Mouse (Mus musculus) liver, postnatal 0 days (tissue): ENCODE data around the gene Vmn1r95. TPM values are rescaled to one million over a fixed set of nuclear protein-coding genes. Genes with fewer than 3 reads are reported as not detected.
"Not testable (repeated sequence)": the region's sequence is repeated elsewhere in the genome, so short reads cannot be mapped to it uniquely, and the experiment has no call there.

Experiments used
- ATAC-seq: fragments of 200-750 bp; cut with Nextera tagmentation; 2 replicates; pipeline ENCODE4 v1.8.0; 2017; ENCODE audit warnings: mild to moderate bottlenecking, moderate library complexity
- DNase-seq: peaks from one replicate; pipeline ENCODE4 v3.0.0-alpha.2; 2016
- H3K27ac ChIP-seq: fragments of 300-500 bp; sonication (generic); 2 replicates; pipeline ENCODE4 v1.5.1; 2014; ENCODE audit warnings: antibody characterized with exemption, moderate library complexity, mild to moderate bottlenecking, low read depth
- H3K27me3 ChIP-seq: fragments of 300-500 bp; sonication (generic); 2 replicates; pipeline ENCODE4 v1.6.1; 2014; ENCODE audit warnings: low read length, control low read depth, mixed read lengths; ENCODE audit not compliant: insufficient read depth
- H3K36me3 ChIP-seq: fragments of 300-500 bp; sonication (generic); replicated peaks from 2 replicates; pipeline ENCODE4 v1.6.1; 2014; ENCODE audit warnings: mild to moderate bottlenecking, control low read depth, low read length, moderate library complexity, mixed read lengths; ENCODE audit not compliant: insufficient read depth
- H3K4me1 ChIP-seq: fragments of 300-500 bp; sonication (generic); 2 replicates; pipeline ENCODE4 v1.6.1; 2014; ENCODE audit warnings: antibody characterized with exemption, mild to moderate bottlenecking, control low read depth; ENCODE audit not compliant: insufficient read depth
- H3K4me2 ChIP-seq: fragments of 300-500 bp; sonication (generic); 2 replicates; pipeline ENCODE4 v1.6.1; 2014; ENCODE audit warnings: low read depth, mild to moderate bottlenecking, low read length, moderate library complexity, mixed read lengths
- H3K4me3 ChIP-seq: fragments of 300-500 bp; sonication (generic); 2 replicates; pipeline ENCODE4 v1.5.1; 2014; ENCODE audit warnings: low read depth, low read length
- H3K9ac ChIP-seq: fragments of 300-500 bp; sonication (generic); replicated peaks from 2 replicates; pipeline ENCODE4 v1.6.1; 2014; ENCODE audit warnings: mild to moderate bottlenecking, moderate library complexity
- H3K9me3 ChIP-seq: fragments of 300-500 bp; sonication (generic); 2 replicates; pipeline ENCODE4 v1.6.1; 2016; ENCODE audit warnings: mild to moderate bottlenecking, control low read depth, low read length, mixed read lengths
- WGBS: fragments of 180-500 bp; shearing (Covaris S2); extraction: QIAGEN DNeasy Blood & Tissue Kit; methylation state at CpG from one replicate; pipeline ENCODE4 v1.1.7; 2014; ENCODE audit not compliant: insufficient replicate concordance; 5-methylcytosine and 5-hydroxymethylcytosine counted together
- polyA plus RNA-seq: library from polyadenylated mRNA; unstranded; fragments of >200 nt; fragmentation: Nextera tagmentation; extraction: Ambion mirVana; gene quantifications from 2 replicates; pipeline ENCODE4 v1.2.1, GENCODE M21; 2015

Gene Vmn1r95
- polyA plus RNA-seq, result not detected in 2 replicates

DNA sequence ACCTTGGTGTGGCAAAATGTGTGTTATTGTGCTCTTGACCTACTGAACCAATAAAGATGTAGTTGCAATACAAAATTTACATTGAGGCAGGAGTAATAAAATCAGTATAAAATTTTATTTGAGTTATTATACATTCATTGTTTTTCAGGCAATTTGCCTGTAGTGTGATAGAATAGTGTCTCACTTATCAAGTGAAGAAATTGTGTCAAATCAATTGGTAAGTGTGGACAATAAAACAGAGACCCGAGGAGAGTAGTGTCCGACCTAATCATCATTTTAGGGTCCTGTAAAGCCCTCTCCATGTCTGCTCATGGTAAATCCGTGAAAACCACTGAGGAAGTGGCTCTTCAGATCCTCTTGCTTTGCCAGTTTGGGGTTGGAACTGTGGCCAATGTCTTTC, at the start of gene Vmn1r95:
TSS of gene Vmn1r95 (plus strand) at position 301 of the 400 bp plus-strand sequence.
- not testable (repeated sequence) for H3K9me3 ChIP-seq

DNA sequence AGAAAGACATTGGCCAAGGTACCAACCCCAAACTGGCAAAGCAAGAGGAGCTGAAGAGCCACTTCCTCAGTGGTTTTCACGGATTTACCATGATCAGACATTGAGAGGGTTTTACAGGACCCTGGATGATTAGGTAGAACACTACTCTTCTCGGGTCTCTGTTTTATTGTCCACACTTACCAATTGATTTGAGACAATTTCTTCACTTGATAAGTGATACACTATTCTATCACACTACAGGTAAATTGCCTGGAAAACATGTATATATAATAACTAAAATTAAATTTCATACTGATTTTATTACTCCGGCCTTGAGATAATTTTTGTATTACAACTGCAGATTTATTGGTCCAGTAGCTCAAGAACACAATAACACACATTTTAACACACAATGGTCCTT, 25.2 kb upstream of the Vmn1r95 start, which contains the start of gene Vmn1r94:
TSS of gene Vmn1r94 (minus strand) at position 101 of the 400 bp plus-strand sequence.
- H3K4me2 ChIP-seq, H3K27me3 ChIP-seq, DNase-seq, H3K9ac ChIP-seq, H3K27ac ChIP-seq, H3K4me3 ChIP-seq, ATAC-seq, H3K4me1 ChIP-seq, H3K36me3 ChIP-seq, H3K9me3 ChIP-seq: not testable (repeated sequence)
- WGBS, result no CpG with 5 or more reads among the region's 3 CpGs

More for the DNA sequence above, at the start of gene Vmn1r95:
- not testable (repeated sequence) for DNase-seq, H3K27me3 ChIP-seq, H3K4me1 ChIP-seq, H3K9ac ChIP-seq, ATAC-seq, H3K36me3 ChIP-seq, H3K27ac ChIP-seq, H3K4me2 ChIP-seq, H3K4me3 ChIP-seq
- no CpG with 5 or more reads among the region's 3 CpGs for WGBS

DNA sequence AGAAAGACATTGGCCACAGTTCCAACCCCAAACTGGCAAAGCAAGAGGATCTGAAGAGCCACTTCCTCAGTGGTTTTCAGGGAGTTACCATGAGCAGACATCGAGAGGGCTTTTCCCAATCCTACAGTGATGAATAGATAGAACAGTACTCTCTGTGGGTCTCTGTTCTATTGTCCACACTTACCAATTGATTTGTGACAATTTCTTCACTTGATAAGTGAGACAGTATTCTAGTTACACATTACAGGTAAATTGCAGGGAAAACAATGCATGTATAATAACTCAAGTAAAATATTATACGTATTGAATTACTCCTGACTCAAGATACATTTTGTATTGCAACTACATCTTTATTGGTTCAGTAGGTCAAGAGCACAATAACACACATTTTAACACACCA, 12.0 kb downstream of the Vmn1r95 start, which contains the start of gene Gm6164:
TSS of gene Gm6164 (minus strand) at position 101 of the 400 bp plus-strand sequence.
- not testable (repeated sequence) for H3K9ac ChIP-seq, H3K4me1 ChIP-seq, H3K4me2 ChIP-seq, H3K36me3 ChIP-seq, H3K9me3 ChIP-seq, ATAC-seq, H3K27me3 ChIP-seq, DNase-seq, H3K27ac ChIP-seq, H3K4me3 ChIP-seq
- WGBS, result no CpG with 5 or more reads among the region's 2 CpGs

DNA sequence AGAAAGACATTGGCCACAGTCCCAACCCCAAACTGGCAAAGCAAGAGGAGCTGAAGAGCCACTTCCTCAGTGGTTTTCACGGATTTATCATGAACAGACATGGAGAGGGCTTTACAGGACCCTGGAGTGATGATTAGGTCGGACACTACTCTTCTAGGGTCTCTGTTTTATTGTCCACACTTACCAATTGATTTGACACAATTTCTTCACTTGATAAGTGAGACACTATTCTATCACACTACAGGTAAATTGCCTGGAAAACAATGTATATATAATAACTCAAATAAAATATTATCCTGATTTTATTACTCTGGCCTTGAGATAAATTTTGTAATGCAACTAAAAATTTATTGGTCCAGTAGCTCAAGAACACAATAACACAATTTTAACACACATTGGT, 40.2 kb downstream of the Vmn1r95 start, which contains the start of gene Gm4498:
TSS of gene Gm4498 (minus strand) at position 101 of the 400 bp plus-strand sequence.
- H3K4me3 ChIP-seq, ATAC-seq, H3K4me2 ChIP-seq, H3K9ac ChIP-seq, H3K27ac ChIP-seq, DNase-seq, H3K4me1 ChIP-seq, H3K27me3 ChIP-seq, H3K9me3 ChIP-seq, H3K36me3 ChIP-seq: not testable (repeated sequence)
- no CpG with 5 or more reads among the region's 2 CpGs for WGBS

Other genes starting within 250 kb of the Vmn1r95 start
- gene Igsf23, start 243.0 kb upstream of the Vmn1r95 start, polyA plus RNA-seq, result 0.69 and 0.89 TPM in 2 replicates
- gene Ceacam20, start 228.3 kb upstream of the Vmn1r95 start, polyA plus RNA-seq, result not detected in 2 replicates
- gene Nlrp9b, start 202.2 kb upstream of the Vmn1r95 start, polyA plus RNA-seq, result not detected in 2 replicates
- not detected in 2 replicates for gene Vmn1r91, start 94.0 kb upstream of the Vmn1r95 start, polyA plus RNA-seq
- gene Gm16442, start 71.1 kb upstream of the Vmn1r95 start, polyA plus RNA-seq, result not detected in 2 replicates
- gene Vmn1r93, start 54.6 kb upstream of the Vmn1r95 start, polyA plus RNA-seq, result not detected in 2 replicates
- gene Vmn1r94, start 25.3 kb upstream of the Vmn1r95 start, polyA plus RNA-seq, result not detected in 2 replicates
- gene Gm6164, start 11.9 kb downstream of the Vmn1r95 start, polyA plus RNA-seq, result not detected in 2 replicates
- not detected in 2 replicates for gene Gm4498, start 40.1 kb downstream of the Vmn1r95 start, polyA plus RNA-seq
- gene Gm5890, start 69.1 kb downstream of the Vmn1r95 start, polyA plus RNA-seq, result not detected in 2 replicates
- gene Gm4133, start 140.4 kb downstream of the Vmn1r95 start, polyA plus RNA-seq, result not detected in 2 replicates
- gene Gm5728, start 181.7 kb downstream of the Vmn1r95 start, polyA plus RNA-seq, result not detected in 2 replicates
- not detected in 2 replicates for gene Vmn1r100, start 224.2 kb downstream of the Vmn1r95 start, polyA plus RNA-seq
- not detected in 2 replicates for gene Vmn1r101, start 248.9 kb downstream of the Vmn1r95 start, polyA plus RNA-seq